Mouse (Mus musculus): ENCODE measurements around the gene Vti1a.

The Vti1a gene

DNA sequence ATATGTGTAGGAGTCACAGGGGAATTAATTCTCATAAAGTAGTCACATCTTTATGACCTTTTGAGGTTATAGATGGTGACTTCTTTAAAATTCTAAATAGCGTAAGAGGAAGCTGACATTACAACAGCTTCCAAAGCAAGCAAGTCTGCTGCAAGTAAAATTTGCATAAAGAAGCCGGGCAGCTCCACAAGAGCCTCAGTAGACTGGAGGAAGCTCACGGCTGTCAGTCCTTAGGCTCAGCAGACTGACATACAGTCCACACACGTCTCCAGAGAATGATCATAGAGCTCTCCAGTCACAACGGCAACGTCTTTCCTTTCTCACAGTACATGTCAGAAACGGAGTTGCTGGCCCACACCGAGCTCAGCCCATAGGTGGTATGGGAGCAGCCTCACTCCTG, 4.2 kb upstream of the Vti1a start:
- in situ Hi-C loops (cut with MboI, MseI) = no loop called here

GRCm38 (mm10) chr19:55313649-55314048, 2.4 kb upstream of the Vti1a start:
- in situ Hi-C loops (cut with MboI, MseI) = no loop called here

- in situ Hi-C loops (cut with MboI, MseI) = no loop called here
Observed at GRCm38 (mm10) chr19:55315452-55316108, 515 bp upstream of the Vti1a start, which contains the start of gene Zdhhc6. Zdhhc6 (minus strand) TSS chr19:55316032.

GRCm38 (mm10) chr19:55316901-55317300, 806 bp downstream of the Vti1a start:
- in situ Hi-C loops (cut with MboI, MseI) = no loop called here

DNA sequence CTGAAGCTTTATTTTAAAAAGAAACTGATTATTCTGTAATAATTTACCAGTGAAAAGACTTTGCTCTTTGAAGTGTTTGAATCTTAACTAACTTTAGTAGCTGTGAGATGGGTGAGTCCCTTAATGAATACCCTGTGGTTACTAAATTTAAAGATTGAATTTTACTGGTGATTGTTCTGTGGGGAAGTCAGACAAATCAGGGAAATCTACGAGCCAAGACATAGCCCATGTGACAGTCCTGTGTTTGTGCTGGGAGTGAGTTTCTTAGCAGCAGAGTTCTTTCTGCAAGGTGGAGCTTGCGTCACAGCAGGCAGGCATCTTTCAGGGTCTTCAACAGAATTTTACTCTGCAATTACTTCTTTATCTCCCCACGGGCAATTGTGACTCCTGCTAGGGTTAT, 2.9 kb downstream of the Vti1a start:
- in situ Hi-C loops (cut with MboI, MseI) = no loop called here

DNA sequence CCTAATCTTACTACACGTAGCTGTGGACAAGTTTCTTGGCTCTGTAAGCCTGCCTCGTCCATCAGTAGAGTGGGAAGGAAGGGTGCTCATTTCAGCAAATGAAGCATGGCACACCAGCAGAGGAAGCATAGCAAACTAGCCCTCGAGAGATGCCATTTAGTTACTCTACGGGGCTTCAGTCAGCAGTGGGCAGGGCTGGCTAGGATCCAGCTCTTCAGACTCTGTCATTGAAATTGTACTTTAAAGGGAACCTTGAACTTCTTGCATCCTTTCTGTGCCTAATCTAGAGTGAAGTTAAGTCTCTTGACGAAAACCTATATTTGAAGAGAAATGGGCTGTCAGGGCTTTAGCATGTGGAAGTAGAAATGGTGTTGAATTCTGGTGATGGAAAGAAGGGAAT, 3.4 kb downstream of the Vti1a start:
- in situ Hi-C loops (cut with MboI, MseI) = no loop called here

DNA sequence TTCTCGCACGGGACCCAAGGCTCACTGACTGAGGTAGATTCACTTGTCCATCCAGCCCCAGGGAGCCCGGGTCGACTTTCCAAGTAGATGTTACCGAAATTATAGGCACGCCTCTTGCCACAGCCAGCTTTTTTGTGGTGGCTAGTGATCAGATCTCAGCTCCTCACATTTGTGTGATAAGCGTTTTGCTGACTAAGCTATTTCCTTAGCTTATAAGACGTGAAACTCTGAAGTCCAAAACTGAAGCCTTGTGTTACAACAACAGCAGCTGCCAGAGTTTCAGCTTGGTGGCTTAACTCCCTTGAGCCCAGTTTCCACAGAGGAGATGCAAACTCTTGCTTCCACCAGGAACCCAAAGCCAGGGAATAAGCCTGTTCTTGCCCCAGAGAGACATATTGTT, 6.5 kb downstream of the Vti1a start:
- in situ Hi-C loops (cut with MboI, MseI) = no loop called here

- in situ Hi-C loops (cut with MboI, MseI) = no loop called here
Observed at GRCm38 (mm10) chr19:55327510-55327909, 11.4 kb downstream of the Vti1a start.

- in situ Hi-C loops (cut with MboI, MseI) = no loop called here
Observed at GRCm38 (mm10) chr19:55331776-55332175, 15.7 kb downstream of the Vti1a start.

DNA sequence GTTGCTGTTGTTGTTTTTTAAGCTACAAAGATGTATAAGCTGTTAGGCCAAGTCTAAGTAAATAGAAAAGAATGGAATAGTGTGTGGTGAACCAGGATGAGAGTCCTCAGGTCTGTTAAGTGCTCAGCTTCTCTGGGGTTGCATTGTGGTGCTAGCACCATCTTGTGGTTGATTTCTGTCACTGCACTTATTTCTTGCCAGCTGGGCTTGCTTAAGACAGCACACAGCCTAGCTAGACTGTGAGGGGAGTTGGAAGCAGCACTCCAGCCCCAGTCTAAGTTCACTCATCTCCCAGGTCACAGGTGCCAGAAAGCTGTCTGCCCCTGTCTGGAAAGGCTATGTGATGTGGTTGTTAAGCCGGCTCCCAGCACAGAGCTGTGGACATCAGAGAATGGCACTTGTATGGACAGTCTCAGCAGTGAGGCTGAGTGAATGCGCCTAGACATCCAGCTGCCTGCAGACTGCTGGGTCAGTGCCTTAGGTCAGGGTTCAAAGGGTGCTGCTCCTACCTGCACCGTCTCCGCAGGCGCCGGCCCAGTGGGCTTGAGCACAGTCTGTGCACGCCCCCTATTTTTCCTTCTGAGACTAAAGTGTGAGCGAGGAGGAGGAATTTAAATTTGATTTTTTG, 16.7 kb downstream of the Vti1a start:
- in situ Hi-C loops (cut with MboI, MseI) = no loop called here

- in situ Hi-C loops (cut with MboI, MseI) = no loop called here
Observed at GRCm38 (mm10) chr19:55335881-55336280, 19.8 kb downstream of the Vti1a start.

GRCm38 (mm10) chr19:55336441-55336840, 20.3 kb downstream of the Vti1a start:
- in situ Hi-C loops (cut with MboI, MseI) = no loop called here

DNA sequence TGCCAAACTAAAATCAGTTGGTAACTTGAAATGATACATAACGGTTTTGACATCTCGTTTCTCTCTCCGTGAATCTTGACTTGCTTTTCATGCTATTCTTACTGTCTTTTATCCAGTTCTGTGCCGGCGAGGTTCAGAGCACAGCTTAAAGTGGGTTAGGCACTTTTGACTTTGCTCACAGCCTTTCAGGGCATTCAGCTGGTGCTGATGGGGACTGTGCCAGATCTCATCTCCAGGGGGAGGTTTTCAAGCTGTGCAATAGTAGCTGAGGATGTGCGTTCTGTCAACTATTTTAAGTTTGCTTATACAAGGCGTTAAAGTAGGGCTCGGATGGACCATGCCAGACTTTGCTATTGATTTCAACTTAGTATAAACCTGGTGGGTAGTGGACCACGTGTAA, 21.0 kb downstream of the Vti1a start:
- in situ Hi-C loops (cut with MboI, MseI) = no loop called here

GRCm38 (mm10) chr19:55337664-55338063, 21.6 kb downstream of the Vti1a start:
- in situ Hi-C loops (cut with MboI, MseI) = no loop called here

- in situ Hi-C loops (cut with MboI, MseI) = loop anchor here (10.0 kb wide), 1 partner anchor 364 kb away; no protein-coding TSS in a partner anchor
Observed at GRCm38 (mm10) chr19:55340521-55340920, 24.4 kb downstream of the Vti1a start.

- in situ Hi-C loops (cut with MboI, MseI) = loop anchor here (10.0 kb wide), 1 partner anchor 363 kb away; no protein-coding TSS in a partner anchor
Observed at GRCm38 (mm10) chr19:55341377-55341776, 25.3 kb downstream of the Vti1a start.

DNA sequence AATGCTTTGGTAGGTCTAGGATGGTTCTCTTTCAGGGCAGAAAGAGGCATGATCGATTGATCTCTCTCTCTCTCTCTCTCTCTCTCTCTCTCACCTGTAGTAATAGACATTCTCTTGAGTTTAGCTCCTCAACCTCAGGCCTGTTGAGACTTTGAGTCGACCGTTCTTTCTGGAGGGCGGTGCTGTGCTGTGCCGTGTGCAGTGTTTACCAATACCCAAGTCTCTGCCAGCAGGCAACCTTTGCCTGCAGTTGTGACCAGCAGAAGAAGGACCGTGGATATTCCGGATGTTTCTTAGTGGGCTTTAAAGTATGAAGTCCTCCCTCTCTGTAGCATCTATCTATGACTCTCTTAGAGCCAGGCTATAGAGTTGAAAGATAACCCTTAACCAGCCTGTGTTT, 26.3 kb downstream of the Vti1a start:
- in situ Hi-C loops (cut with MboI, MseI) = loop anchor here (10.0 kb wide), 1 partner anchor 362 kb away; no protein-coding TSS in a partner anchor

- in situ Hi-C loops (cut with MboI, MseI) = loop anchor here (10.0 kb wide), 1 partner anchor 362 kb away; no protein-coding TSS in a partner anchor
Observed at GRCm38 (mm10) chr19:55343274-55343673, 27.2 kb downstream of the Vti1a start.

DNA sequence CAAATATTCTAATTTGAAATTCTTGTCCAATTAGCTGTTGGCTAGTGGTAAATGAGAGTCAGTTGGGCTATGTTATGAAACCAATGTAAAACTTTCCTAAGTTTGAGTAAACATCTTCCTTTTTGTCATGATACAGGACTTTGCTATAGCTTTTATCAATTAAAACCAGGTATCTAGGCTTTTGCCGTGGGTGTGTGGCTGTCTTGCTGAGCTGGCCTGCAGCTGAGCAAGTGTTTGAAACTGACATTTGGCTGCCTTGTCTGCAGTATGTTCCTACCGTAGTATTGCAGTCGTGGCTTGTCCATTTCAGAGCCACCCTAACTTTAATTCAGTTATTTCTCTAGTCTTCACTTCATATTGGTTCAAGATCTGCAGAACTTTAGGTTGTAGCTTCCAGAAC, 32.1 kb downstream of the Vti1a start:
- in situ Hi-C loops (cut with MboI, MseI) = loop anchor here (10.0 kb wide), 1 partner anchor 357 kb away; no protein-coding TSS in a partner anchor

GRCm38 (mm10) chr19:55350673-55351378, 34.7 kb downstream of the Vti1a start:
- in situ Hi-C loops (cut with MboI, MseI) = no loop called here

- in situ Hi-C loops (cut with MboI, MseI) = no loop called here
Observed at GRCm38 (mm10) chr19:55362606-55363005, 46.5 kb downstream of the Vti1a start.

DNA sequence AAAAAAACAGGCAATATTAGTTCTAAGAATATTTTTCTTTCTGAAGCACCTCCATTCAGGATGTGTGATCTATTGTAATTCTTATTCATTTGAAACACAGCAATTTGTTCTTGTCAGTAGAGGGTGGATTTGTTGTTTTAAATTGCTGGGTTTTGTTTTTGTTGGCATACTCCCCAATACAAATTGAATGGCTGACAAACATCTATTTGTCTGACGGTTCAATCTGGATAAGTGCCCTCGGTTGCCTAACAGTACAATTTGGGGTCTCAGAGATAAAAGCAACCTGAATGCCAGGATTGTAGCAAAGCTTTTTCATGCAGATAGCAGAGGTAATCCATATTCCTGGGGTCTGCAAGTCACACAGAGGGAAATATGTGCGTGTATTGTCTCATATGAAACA, 53.6 kb downstream of the Vti1a start:
- in situ Hi-C loops (cut with MboI, MseI) = no loop called here

GRCm38 (mm10) chr19:55376331-55376730, 60.2 kb downstream of the Vti1a start:
- in situ Hi-C loops (cut with MboI, MseI) = no loop called here
